Mouse (Mus musculus) heart, adult 2 months (tissue): ENCODE results near the gene Rxrg. TPM values are rescaled to one million over a fixed set of nuclear protein-coding genes. Genes with fewer than 3 reads are reported as not detected.

Experiments used
- DNase-seq, 2 experiments: peaks; one replicate each; pipeline ENCODE4 v3.0.0; 2021
- H3K27ac ChIP-seq: fragments of 200-600 bp; 2 replicates; pipeline ENCODE4 v1.8.1; 2022
- H3K27me3 ChIP-seq: fragments of 200-500 bp; 2 replicates; pipeline ENCODE4 v1.6.1; 2012; ENCODE audit warnings: mild to moderate bottlenecking, low read length, inconsistent platforms, mixed read lengths; ENCODE audit not compliant: control insufficient read depth, insufficient read depth
- H3K36me3 ChIP-seq: fragments of 200-500 bp; 2 replicates; pipeline ENCODE4 v1.6.1; 2012; ENCODE audit warnings: low read length, inconsistent platforms; ENCODE audit not compliant: control insufficient read depth, insufficient read depth
- H3K4me1 ChIP-seq: fragments of 200-500 bp; 2 replicates; pipeline ENCODE4 v1.6.1; 2011; ENCODE audit warnings: low read length; ENCODE audit not compliant: control insufficient read depth, insufficient read depth
- H3K4me3 ChIP-seq: fragments of 200-600 bp; 2 replicates; pipeline ENCODE4 v1.8.1; 2022
- H3K79me2 ChIP-seq: fragments of 200-500 bp; replicated peaks from 2 replicates; pipeline ENCODE4 v1.6.1; 2012; ENCODE audit warnings: mild to moderate bottlenecking, inconsistent platforms, low read length, moderate library complexity, mixed read lengths; ENCODE audit not compliant: control insufficient read depth, insufficient read depth
- H3K9ac ChIP-seq: fragments of 200-500 bp; 2 replicates; pipeline ENCODE4 v1.6.1; 2012; ENCODE audit warnings: low read depth, mild to moderate bottlenecking, control low read depth, inconsistent platforms, low read length, mixed read lengths
- CTCF ChIP-seq: fragments of 200-600 bp; IDR thresholded peaks from 2 replicates; pipeline ENCODE4 v1.8.1; 2022; ENCODE audit warnings: antibody characterized with exemption, mild to moderate bottlenecking, moderate library complexity
- EP300 ChIP-seq: fragments of 200-500 bp; IDR thresholded peaks from 2 replicates; pipeline ENCODE4 v1.6.1; 2011; ENCODE audit warnings: low read depth, low read length, control low read depth; ENCODE audit not compliant: insufficient read depth
- POLR2A ChIP-seq: fragments of 200-500 bp; IDR thresholded peaks from 2 replicates; pipeline ENCODE4 v1.6.1; 2011; ENCODE audit warnings: mild to moderate bottlenecking, low read depth, low read length, control low read depth; ENCODE audit not compliant: insufficient read depth
- WGBS: fragments of 180-500 bp; shearing (Covaris S2); methylation state at CpG from one replicate; pipeline ENCODE4 v1.1.7; 2018; 5-methylcytosine and 5-hydroxymethylcytosine counted together
- intact Hi-C: fragments of 180-260 bp; cut with DNase I; formaldehyde crosslinking; loops from one replicate; pipeline ENCODE4 v1.15.1; 2025
- long read RNA-seq: library from polyadenylated mRNA; stranded (forward); transcript quantifications from one replicate; pipeline ENCODE4 v2.0.0, GENCODE M21; 2021
- polyA plus RNA-seq: library from polyadenylated mRNA; depleted of rRNA; stranded (reverse); fragments of >200 nt; gene quantifications from 2 replicates; pipeline ENCODE4 v1.2.3, GENCODE M21; 2012; rRNA removed
- total RNA-seq, 2 experiments: library from RNA; stranded (reverse); gene quantifications; 2 replicates each; pipeline ENCODE4 v1.2.3; 2021

Gene Rxrg
- total RNA-seq (10 to 100 TPM; 64.2 to 67.0 TPM), polyA plus RNA-seq (81.3 and 125 TPM in 2 replicates)
- long read RNA-seq, transcript Rxrg-201 (10 exons, 2,110 nt): minor isoform, 7 of 84 reads
- long read RNA-seq, transcript Rxrg-202 (9 exons, 1,630 nt): major isoform, 59 of 84 reads
- long read RNA-seq, partial matches to known transcripts: 2 of 84 reads
- long read RNA-seq, other reads (novel, unspliced or antisense): 16 of 84 reads

DNA sequence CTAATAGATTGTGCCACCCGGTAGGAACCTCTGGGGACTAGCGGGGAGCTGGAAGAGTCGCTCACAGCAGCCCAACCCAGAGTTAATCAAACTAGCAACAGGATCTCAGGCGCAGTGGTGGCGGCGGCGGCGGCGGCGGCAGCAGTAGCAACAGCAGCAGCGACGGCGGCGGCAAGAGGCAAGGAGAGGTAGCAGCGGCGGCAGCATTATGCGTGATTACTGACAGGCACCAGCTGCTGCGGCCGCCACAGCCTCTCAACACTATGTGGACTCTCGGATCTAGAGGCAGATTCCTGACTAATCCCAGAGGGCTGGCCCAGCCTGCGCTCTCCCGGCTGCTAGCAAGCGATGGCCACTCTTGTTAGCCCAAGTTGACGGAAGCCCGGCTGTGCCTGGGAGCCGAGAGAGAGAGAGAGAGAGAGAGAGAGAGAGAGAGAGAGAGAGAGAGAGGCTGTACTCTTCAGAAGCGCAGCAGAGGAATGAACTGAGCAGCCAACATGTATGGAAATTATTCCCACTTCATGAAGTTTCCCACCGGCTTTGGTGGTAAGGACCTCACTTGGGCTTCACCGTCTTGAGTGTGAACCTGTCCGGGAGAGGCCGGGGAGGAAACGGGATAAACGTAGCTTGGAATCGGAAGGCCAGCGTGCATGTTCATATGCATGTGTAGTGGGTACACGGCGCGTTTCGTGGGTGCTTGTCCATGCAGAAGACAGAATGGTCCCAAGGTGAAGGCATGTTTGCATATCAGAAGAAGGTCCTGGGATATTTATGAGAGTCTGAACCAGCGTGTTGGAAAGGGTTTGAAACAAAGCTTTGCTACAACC lies at the start of gene Rxrg:
Gene Rxrg (plus strand): TSS at position 130 of the 827 bp plus-strand sequence.
- H3K79me2 ChIP-seq: no peaks in the 10 kb centered on the region
- H3K4me3 ChIP-seq: peak within 1 kb of the TSS; percentile 37
- no peaks in the 10 kb centered on the region for H3K27me3 ChIP-seq
- no peaks in the 10 kb centered on the region for H3K36me3 ChIP-seq
- DNase-seq: peak; percentile 55 to 58
- peak within 1 kb of the TSS; percentile 70 for H3K9ac ChIP-seq
- intact Hi-C loops: no loop called here
- 2% methylated on average over 40 of the region's 40 CpGs for WGBS
- no peak within 1 kb of the TSS; the same call in 1 of the 2 replicates for H3K27ac ChIP-seq
- H3K4me1 ChIP-seq: no peaks in the 10 kb centered on the region
- TF ChIP-seq CTCF (no peak), POLR2A (no peak), EP300 (no peak)

DNA sequence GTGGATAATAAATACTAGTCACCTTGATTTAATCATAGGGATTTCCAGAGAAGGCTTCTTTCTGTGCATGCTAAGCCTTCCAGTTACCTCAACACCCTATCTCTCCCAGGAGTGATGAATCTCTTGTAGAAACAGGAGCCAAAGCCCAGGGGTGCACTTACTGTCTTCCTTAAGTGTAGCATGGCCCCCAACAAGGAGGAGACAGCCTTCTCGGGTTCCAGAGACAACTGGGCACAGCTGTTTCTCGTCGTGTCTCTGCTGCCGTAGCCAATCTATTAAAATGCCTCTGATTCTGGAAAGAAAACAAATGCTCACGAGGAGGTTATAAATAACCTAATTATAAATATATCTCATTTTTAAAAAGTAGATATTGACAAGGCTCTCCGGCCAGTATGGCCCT lies 48.9 kb upstream of the Rxrg start:
- Histone ChIP-seq H3K4me1 (no peaks in the 10 kb centered on the region), H3K36me3 (no peaks in the 10 kb centered on the region), H3K4me3 (no peak overlapping the region), H3K27me3 (no peaks in the 10 kb centered on the region), H3K9ac (no peak overlapping the region), H3K27ac (no peak overlapping the region), H3K79me2 (no peaks in the 10 kb centered on the region)
- WGBS: 43% methylated on average over 6 of the region's 6 CpGs
- DNase-seq: no peak
- no peak for TF ChIP-seq POLR2A
- TF ChIP-seq CTCF: no peak
- TF ChIP-seq EP300: no peak
- intact Hi-C loops: no loop called here

DNA sequence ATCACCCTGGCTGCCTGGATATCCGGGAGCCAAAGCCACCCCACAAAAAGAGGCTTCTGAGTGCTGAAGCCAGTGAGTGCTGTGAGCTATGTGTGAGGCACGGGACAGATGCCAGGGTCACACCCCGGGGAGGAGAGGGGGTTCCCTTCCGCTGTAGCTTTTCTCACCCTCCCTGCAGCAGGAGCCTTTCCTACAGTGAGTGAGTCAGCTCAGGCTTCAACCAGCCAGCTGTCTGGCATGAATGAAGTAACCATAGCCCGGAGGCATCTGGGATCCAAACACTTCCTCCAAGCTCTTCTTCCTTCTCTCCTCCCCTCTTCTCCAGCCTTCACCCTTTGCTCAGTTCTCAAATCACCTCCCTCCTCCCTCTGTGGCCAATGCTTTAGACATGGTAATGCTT lies 46.6 kb upstream of the Rxrg start:
- no peak overlapping the region for H3K9ac ChIP-seq
- H3K36me3 ChIP-seq: no peaks in the 10 kb centered on the region
- 17% methylated on average over 5 of the region's 5 CpGs for WGBS
- no peaks in the 10 kb centered on the region for H3K4me1 ChIP-seq
- TF ChIP-seq POLR2A: no peak
- TF ChIP-seq CTCF: no peak
- TF ChIP-seq EP300: no peak
- intact Hi-C loops: no loop called here
- no peak overlapping the region for H3K4me3 ChIP-seq
- H3K27ac ChIP-seq: no peak overlapping the region
- peak; percentile 21 to 26 for DNase-seq
- H3K27me3 ChIP-seq: no peaks in the 10 kb centered on the region
- H3K79me2 ChIP-seq: no peaks in the 10 kb centered on the region

DNA sequence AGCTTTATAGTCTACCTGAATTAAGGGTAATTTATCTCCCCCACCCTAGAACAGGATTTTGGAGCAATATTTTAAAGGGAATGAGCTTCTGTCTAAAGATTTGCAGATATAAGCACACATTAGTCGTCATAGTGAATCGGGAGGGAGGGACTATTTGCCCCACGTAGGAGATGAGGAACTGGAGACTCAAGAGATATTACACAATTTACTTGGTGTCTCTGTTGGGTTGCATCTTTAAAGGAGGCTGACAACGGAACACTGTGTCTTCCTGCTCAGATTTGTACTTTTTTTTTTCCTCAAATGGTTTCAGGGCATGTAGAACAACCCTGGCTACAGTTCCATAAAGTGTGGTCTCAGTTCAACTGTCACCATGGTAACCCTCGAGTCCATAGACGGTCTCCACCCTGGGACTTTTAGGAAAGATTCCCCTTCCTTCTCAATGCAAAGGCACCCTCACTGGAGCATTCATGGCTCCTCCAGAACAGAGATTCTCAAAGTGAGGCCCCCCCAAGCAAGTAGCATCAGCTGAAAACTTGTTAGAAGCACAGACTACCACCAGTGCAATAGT lies 44.1 kb upstream of the Rxrg start:
- no peak for DNase-seq
- no peak overlapping the region for H3K9ac ChIP-seq
- intact Hi-C loops: no loop called here
- no peaks in the 10 kb centered on the region for H3K27me3 ChIP-seq
- no peaks in the 10 kb centered on the region for H3K79me2 ChIP-seq
- no peak overlapping the region for H3K27ac ChIP-seq
- no peak for TF ChIP-seq CTCF
- no peak for TF ChIP-seq EP300
- TF ChIP-seq POLR2A: no peak
- H3K4me1 ChIP-seq: no peaks in the 10 kb centered on the region
- WGBS: 64% methylated on average over 6 of the region's 6 CpGs
- no peak overlapping the region for H3K4me3 ChIP-seq
- H3K36me3 ChIP-seq: no peaks in the 10 kb centered on the region

DNA sequence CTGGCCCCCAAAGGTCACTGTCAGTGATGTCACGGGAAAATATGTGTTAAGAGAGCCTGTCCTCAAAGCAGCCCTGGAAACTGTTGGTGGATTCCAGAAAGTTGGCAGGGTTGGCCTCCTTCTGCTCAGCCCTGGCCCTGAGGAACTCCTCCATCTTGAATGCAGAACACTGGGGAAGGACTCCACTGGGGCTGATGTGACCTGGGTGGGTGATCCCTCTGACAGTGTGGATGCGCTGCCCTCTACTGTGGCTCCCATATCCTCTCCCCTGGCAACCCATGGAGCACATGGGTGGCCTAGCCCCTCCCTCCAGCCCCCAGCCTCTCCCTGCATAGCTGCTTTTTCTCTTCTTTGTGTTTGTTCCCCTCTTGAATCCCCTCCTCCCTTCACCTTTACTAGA lies 31.6 kb upstream of the Rxrg start:
- H3K36me3 ChIP-seq: no peaks in the 10 kb centered on the region
- H3K27ac ChIP-seq: no peak overlapping the region
- DNase-seq: no peak
- H3K4me3 ChIP-seq: no peak overlapping the region
- WGBS: 73% methylated on average over 2 of the region's 2 CpGs
- no peaks in the 10 kb centered on the region for H3K79me2 ChIP-seq
- intact Hi-C loops: no loop called here
- H3K4me1 ChIP-seq: no peaks in the 10 kb centered on the region
- H3K9ac ChIP-seq: no peak overlapping the region
- no peak for TF ChIP-seq POLR2A
- TF ChIP-seq CTCF: no peak
- no peak for TF ChIP-seq EP300
- H3K27me3 ChIP-seq: no peaks in the 10 kb centered on the region

DNA sequence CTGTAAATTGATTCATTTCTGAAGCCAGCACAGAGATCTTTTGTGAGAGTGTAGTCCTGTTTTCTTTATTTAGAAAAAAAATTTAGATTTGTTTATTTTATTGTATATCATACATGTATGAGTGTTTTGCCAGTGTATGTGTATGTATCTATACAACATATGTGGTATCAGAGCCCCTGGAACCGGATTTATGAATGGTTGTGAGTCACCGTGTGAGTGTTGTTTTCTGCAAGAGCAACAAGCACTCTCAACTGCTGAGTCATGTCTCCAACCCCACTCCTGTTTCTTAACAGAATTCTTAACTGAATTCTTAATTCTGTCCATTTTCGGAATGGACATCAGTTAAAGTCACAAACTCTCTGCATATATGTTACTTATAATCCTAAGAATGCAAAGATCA lies 19.1 kb upstream of the Rxrg start:
- intact Hi-C loops: no loop called here
- Histone ChIP-seq H3K9ac (no peak overlapping the region), H3K36me3 (no peaks in the 10 kb centered on the region), H3K4me1 (no peaks in the 10 kb centered on the region), H3K79me2 (no peaks in the 10 kb centered on the region), H3K27me3 (no peaks in the 10 kb centered on the region), H3K27ac (no peak overlapping the region), H3K4me3 (no peak overlapping the region)
- WGBS: 64% methylated on average over 3 of the region's 3 CpGs
- TF ChIP-seq EP300 (no peak), CTCF (no peak), POLR2A (no peak)
- DNase-seq: no peak
